Mouse (Mus musculus) erythroblast, embryonic 14.5 days (primary cell): Measurements from ENCODE around the gene Mfsd11. TPM values are rescaled to one million over a fixed set of nuclear protein-coding genes. Genes with fewer than 3 reads are reported as not detected.

ENCODE experiments used
- H3K27me3 ChIP-seq: 2 replicates; pipeline ENCODE4 v1.6.1; 2012; ENCODE audit warnings: inconsistent platforms; ENCODE audit not compliant: control insufficient read depth
- H3K36me3 ChIP-seq: 2 replicates; pipeline ENCODE4 v1.6.1; 2012; ENCODE audit warnings: mild to moderate bottlenecking, inconsistent platforms; ENCODE audit not compliant: control insufficient read depth
- H3K4me1 ChIP-seq: 2 replicates; pipeline ENCODE4 v1.6.1; 2012; ENCODE audit warnings: inconsistent platforms; ENCODE audit not compliant: control insufficient read depth
- H3K4me3 ChIP-seq: replicated peaks from 2 replicates; pipeline ENCODE3; 2012; ENCODE audit warnings: moderate library complexity, mild to moderate bottlenecking, inconsistent platforms
- H3K9me3 ChIP-seq: 2 replicates; pipeline ENCODE4 v1.6.1; 2012; ENCODE audit warnings: low read length, inconsistent platforms, mixed read lengths; ENCODE audit not compliant: control insufficient read depth
- GATA1 ChIP-seq: IDR thresholded peaks from 2 replicates; pipeline ENCODE4 v1.6.1; 2012; ENCODE audit warnings: low read length, inconsistent platforms, mixed read lengths
- TAL1 ChIP-seq: IDR thresholded peaks from 3 replicates; pipeline ENCODE4 v1.6.1; 2012; ENCODE audit warnings: low read length, inconsistent platforms, mixed read lengths
- polyA plus RNA-seq: library from polyadenylated mRNA; stranded (reverse); fragments of >175 nt; gene quantifications from 2 replicates; pipeline ENCODE4 v1.2.3, GENCODE M21; 2012

Mfsd11 gene
- polyA plus RNA-seq, 1 experiment = 1.2 TPM

DNA sequence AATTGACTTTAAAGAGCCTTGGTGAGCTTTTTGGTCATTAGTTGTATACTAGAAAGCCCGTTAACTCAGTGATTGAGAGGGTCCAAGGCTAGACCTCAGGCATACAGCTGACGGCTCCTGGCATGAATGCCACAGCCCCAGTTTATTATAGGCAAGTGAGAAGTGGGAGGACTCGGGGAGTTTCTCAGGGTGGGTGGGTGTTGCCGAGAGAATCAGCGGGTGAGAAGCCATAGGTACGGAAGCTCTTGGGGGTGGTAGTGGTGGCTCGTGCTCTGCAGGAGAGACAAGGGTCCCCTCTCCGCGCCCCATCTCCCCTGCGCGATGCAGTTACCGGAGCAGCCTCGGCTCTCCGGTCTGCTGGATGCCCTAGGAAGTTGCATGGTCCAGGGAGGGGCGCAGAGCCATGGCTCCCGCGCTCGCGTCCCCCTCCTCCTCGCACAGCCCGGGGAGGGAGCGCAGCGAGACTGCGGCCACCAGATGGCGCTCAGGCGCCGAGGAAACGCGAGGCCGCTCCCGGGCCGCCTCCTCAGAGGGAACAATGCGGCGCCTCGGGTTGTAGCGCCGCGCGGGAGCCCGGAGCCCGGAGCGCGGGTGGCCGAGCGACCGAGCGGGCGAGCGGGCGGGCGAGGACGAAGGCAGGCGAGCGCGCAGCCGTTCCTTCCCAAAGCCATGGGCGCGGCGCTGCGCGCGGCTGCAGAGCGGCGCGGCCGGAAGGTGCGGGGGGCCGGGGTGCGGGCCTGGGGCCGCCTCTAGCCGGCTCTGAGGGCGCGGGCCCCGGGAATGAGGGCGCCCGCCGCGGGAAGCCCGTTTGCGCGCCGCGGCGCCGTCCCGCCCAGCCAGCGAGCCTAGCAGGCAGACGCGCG, 66.3 kb downstream of the Mfsd11 start, which contains the start of gene Mgat5b:
Gene Mgat5b, plus strand, starts transcription at position 541 of the 863 bp plus-strand sequence.
- no peaks in the 10 kb centered on the region; the same call in 1 of the 2 replicates for H3K4me1 ChIP-seq
- H3K36me3 ChIP-seq = no peaks in the 10 kb centered on the region
- no peak within 1 kb of the TSS for H3K4me3 ChIP-seq
- peaks cover 72% of the 10 kb centered on the region for H3K27me3 ChIP-seq
- TF ChIP-seq GATA1 = no peak
- no peak for TF ChIP-seq TAL1
- no peaks in the 10 kb centered on the region; the same call in 1 of the 2 replicates for H3K9me3 ChIP-seq

DNA sequence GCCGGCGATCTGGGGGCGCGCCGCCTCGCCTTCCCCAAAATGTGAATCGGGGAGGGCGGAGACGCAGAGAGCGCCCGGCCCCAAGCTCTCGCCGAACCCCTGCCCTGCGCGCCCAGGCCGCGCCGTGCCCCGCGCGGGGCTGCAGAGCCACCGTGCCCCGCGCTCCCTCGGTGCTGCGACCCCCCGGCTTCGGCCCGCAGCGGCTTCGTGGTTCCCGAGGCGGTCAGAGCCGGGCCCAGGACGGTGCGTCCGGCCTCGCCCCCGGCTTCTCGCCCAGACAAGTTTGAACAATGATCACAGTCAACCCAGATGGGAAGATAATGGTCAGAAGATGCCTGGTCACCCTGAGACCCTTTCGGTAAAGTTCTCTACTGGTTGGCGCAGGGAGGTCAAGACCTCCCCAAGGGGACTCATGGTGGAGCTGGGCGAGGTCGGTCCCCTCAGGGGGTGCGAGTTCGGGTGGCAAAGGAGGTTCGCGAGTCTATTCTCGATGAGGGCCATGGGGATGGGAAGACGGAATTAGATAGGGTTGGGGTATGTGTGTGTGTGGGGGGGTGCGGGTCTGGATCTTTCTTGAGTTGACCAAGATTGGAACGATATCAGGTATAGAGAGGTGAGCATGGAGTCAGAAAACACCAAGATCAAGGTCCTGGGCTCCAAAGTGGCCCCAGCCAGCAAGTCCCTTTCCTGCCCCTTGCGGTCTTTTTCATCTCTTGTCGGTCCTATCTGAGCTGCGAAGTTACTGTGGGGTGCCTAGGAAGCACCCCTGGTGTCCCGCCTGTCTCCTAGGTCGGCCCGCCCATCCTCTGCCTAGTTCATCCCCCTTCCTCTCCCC, 67.2 kb downstream of the Mfsd11 start:
- Histone ChIP-seq H3K4me3 (no peak overlapping the region), H3K36me3 (no peaks in the 10 kb centered on the region), H3K9me3 (no peaks in the 10 kb centered on the region; the same call in 1 of the 2 replicates), H3K4me1 (no peaks in the 10 kb centered on the region; the same call in 1 of the 2 replicates), H3K27me3 (peaks cover 76% of the 10 kb centered on the region)
- no peak for TF ChIP-seq GATA1
- TF ChIP-seq TAL1 = no peak

DNA sequence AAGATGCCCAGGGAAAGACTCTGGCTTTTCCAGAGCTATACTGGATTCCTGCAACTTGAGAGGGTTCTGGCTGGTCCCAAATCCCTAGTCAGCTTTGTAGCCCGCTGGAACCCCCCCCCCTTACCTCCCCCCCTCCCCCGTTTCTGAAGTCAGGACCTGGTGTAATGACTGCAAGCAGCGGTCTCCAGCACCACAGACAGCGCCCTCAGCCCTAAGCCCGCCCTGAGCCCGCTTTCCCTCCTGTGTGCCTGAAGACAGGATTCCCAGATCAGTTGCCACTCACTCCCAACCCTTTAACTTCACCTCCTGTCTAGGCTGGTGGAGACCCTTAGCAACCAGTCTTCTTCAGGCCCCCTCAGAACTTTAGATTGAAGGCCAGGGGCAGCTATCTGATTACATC, 68.5 kb downstream of the Mfsd11 start:
- Histone ChIP-seq H3K4me1 (no peaks in the 10 kb centered on the region; the same call in 1 of the 2 replicates), H3K27me3 (peaks cover 78% of the 10 kb centered on the region), H3K4me3 (no peak overlapping the region), H3K36me3 (no peaks in the 10 kb centered on the region), H3K9me3 (no peaks in the 10 kb centered on the region; the same call in 1 of the 2 replicates)
- TF ChIP-seq TAL1 = no peak
- TF ChIP-seq GATA1 = no peak

DNA sequence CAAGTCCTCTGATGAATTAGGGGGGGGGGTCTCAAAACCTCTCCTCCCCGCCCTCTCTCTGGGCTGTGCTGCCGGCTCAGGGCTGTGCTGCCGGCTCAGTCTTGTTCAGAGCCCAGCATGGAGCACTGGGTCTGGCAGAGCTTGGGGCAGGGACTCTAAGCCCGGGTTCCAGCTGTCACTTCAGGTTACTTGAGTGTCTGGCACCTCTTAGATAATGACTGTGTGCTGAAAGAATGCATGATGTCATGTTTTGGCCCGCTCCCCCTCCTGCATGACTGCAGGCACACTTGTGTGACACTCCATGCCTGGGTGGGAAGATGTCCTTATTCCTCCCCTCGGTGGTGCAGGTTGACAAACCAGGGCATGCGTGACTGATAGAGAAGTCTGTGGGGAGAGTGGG, 69.8 kb downstream of the Mfsd11 start:
- TF ChIP-seq TAL1 (no peak), GATA1 (no peak)
- Histone ChIP-seq H3K4me1 (no peaks in the 10 kb centered on the region; the same call in 1 of the 2 replicates), H3K27me3 (peaks cover 65% of the 10 kb centered on the region), H3K9me3 (no peaks in the 10 kb centered on the region; the same call in 1 of the 2 replicates), H3K4me3 (no peak overlapping the region), H3K36me3 (no peaks in the 10 kb centered on the region)

Other genes starting within 250 kb of the Mfsd11 start
- gene Rhbdf2, start 225.4 kb upstream of the Mfsd11 start, polyA plus RNA-seq = 1.6 and 1.8 TPM in 2 replicates
- not detected in 2 replicates for gene Prcd, start 198.9 kb upstream of the Mfsd11 start, polyA plus RNA-seq
- 0.02 TPM in 1 of 2 replicates, not detected in the other for gene Cygb, start 198.1 kb upstream of the Mfsd11 start, polyA plus RNA-seq
- gene St6galnac1, start 76.9 kb upstream of the Mfsd11 start, polyA plus RNA-seq = not detected in 2 replicates
- gene Mxra7, start 24.4 kb upstream of the Mfsd11 start, polyA plus RNA-seq = 0.03 and 0.05 TPM in 2 replicates
- 3.4 and 3.5 TPM in 2 replicates for gene Mettl23, start 9.2 kb upstream of the Mfsd11 start, polyA plus RNA-seq
- 3.6 and 5.9 TPM in 2 replicates for gene Jmjd6, start 9.0 kb upstream of the Mfsd11 start, polyA plus RNA-seq
- 109 and 111 TPM in 2 replicates for gene Srsf2, start 654 bp downstream of the Mfsd11 start, polyA plus RNA-seq
- 0.02 TPM in 1 of 2 replicates, not detected in the other for gene Mgat5b, start 66.4 kb downstream of the Mfsd11 start, polyA plus RNA-seq